Mouse (Mus musculus) left cerebral cortex, adult 8-10 months (tissue): ENCODE data around the gene Fam81b. TPM values are rescaled to one million over a fixed set of nuclear protein-coding genes. Genes with fewer than 3 reads are reported as not detected.

Experiments
- DNase-seq, 2 experiments: peaks; one replicate each; pipeline ENCODE4 v3.0.0; 2022; ENCODE audit warnings: low spot score in 2 of 2
- microRNA-seq, 2 experiments: library from miRNA; unstranded; fragments of <30 nt; microRNA quantifications; one replicate each; pipeline ENCODE4 v1.2.0; 2022
- total RNA-seq, 4 experiments: library from RNA; stranded (reverse); gene quantifications; 2 replicates each; pipeline ENCODE4 v1.2.4; 2022

Gene Fam81b
- total RNA-seq, 4 experiments from 2014 or later, result not detected

DNA sequence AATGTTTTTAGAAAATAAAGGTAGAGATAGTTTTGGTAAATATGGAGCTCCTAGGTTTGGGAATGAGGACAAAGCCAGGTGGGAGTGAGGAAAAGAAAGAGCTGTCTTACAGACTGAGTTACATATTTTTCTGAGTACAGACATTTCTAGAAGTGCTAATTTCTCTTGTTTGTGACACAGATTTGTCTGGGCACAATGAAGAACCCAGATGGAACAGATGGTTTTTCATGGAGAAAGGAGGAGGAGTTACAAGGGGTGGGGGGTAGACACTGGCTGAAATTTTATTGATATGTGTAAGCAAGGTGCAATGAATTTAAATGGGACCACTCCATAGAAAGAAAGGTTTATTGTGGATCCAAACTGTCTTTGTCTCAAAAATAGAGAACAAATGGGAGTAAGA, 109.9 kb downstream of the Fam81b start:
- no peak for DNase-seq

DNA sequence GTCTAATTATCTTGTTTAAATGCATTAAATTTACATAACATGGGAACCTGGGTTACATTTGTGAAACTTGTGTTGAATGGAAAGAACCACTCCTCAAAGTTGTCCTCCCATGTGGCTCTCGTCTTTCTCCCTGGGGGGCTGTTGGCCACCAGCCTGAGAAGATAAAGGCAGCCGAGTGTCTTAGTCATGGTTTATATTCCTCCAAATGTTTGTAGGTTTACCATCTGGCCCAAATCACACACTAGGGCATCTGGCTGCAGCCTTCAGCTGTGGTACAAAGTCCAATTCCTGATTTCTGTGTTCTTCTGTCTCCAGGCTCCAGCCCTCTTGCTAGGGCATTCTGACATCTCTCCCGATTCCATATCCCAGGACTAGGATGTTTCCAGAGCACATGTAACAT, 114.6 kb downstream of the Fam81b start:
- DNase-seq, result no peak

DNA sequence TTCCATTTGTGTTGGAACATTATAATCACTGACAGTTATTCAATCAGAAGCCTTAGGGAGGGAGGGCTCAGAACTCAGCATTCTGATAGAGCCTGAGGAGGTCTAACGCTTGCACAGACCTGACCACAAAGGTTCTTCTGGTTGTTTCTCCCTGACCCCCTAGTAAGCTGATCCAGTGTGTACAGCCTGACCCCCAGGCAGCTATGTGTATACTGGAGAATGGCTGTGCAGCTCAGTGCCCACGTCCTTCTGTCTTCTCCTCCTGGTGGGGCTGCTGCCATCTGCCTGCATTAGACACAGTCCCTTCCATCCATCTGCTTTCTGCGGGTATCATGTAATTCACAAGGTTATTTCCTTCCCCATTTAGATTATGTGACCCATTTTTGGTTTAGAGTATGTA, 115.7 kb downstream of the Fam81b start:
- DNase-seq, result peak in 1 of 2 experiments; percentile 53

DNA sequence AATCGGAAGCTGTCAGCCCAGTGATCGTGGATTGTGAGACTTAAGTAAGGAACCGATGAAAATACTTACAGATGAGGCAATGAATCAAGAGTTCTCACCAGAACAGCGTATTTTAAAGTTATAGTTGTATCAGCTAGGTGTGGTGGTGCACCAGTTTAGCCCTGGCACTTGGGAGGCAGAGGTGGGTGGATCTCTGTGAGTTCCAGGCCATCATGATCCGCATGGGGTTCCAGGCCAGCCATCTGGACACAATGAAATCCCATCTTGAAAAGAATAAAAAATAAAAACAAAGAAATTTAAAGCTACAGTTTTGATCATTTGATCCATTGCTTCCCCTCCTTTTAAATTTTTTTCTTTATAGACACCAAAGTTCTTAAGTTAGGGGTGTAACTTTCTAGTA, 117.2 kb downstream of the Fam81b start:
- DNase-seq, result no peak

DNA sequence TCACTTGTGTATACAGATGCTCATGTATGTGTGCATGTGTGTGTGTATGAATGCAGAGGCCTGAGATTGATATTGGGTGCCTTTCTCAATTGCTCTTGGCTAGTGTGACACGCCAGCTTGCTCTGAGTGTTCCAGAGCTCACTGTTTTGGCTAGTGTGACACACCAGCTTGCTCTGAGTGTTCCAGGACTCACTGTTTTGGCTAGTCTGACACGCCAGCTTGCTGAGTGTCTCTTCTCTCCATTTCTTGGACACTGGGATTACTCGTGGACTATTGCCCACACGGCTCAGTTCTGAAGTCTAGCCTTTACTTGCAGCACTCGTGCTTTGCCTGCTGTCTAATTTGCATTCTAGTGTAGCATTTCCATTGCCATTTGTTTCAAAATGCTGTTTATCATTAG, 126.2 kb downstream of the Fam81b start:
- no peak for DNase-seq

DNA sequence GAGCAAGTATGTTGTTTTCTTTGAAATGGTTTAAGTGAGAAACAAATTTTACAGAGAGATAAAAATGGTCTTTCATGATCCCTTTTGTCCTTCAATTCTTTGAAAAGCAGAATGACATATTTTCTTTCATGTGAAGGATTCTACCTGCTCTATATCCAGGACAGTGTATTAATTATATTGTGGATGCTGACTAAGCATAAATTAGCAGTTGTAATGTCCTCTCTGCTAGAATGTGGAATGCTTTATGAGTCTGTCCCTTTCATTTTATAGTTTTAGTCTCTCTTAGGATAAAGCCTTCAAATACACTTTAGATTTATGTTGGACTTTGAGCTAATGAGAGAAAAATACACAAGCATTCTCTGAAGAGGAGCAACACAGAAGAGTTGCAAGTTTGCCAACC, 130.6 kb downstream of the Fam81b start:
- DNase-seq, result no peak

DNA sequence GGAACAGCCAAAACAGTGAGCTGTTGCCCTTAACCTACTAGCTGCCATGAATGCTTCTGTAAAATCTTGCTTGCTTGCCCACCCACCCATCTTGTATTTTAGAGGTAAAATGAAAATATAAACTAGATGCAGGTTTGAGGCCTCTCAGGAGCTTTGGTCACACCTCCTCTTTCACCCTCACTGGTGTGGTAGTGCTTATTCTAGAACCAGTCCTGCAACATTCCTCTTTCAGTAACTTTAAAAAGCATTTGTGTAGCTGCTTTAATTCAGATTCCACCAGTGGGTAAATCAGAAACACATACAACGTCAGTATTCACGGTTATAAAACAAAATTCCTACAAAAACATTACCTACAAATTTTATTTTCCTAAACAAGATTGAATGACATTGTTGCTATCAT, 144.3 kb downstream of the Fam81b start:
- DNase-seq, result no peak

DNA sequence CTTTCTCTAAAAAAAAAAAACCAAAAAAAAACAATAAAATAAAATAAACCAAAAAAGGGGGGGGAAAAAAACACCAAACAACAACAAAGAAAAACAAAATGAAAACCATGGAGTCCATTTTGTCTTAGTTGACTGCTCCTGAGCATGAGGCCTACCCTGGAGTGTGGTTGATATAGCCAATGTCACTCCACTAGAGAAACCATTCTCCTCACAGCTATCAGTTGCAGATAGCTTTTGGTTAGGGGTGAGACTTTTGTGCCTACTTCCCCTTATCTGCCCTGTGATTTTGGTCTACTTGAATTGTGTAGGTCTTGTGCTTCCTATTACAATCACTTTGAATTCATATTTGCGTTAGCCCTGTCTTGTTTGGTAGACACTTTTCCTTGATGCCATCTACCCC, 147.4 kb downstream of the Fam81b start:
- DNase-seq, result no peak

DNA sequence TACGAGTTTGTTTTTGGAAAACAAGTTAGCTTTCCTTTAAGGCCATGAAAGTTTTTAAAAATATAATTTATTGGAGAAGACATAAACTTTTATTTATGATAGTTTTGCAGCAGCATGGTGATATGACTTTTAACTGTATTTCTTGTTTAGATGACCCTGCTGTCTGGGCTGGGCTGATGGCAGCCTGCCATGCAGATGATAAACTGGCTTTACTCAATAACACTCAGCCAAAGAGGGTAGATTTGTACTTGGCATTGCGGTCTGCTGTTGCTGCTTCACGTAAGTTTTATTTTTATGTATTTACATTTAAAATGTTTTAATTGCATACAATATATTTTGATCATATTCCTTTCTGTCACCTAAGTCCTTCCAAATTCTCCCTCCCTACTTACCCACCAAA, 147.8 kb downstream of the Fam81b start:
- DNase-seq, result no peak

Small RNA genes within 50 kb of the gene (microRNA-seq; reads per million reads assigned to microRNA genes)
- 0 reads per million in 2 experiments for gene Gm24025

Other genes starting within 250 kb of the Fam81b start
- gene Gpr150, start 248.1 kb downstream of the Fam81b start, total RNA-seq, result 1 to 10 TPM; 4.8 to 6.0 (median 5.3) TPM
- 10 to 100 TPM in 1 of 4 experiments, 1 to 10 TPM in 3; 5.3 to 10.1 (median 6.9) TPM for gene Arsk, start 206.4 kb downstream of the Fam81b start, total RNA-seq
- gene Ttc37, start 206.3 kb downstream of the Fam81b start, total RNA-seq, result 10 to 100 TPM; 16.0 to 20.9 (median 18.9) TPM
- gene Mctp1, start 79.5 kb upstream of the Fam81b start, total RNA-seq, result 10 to 100 TPM; 69.5 to 79.3 (median 75.1) TPM